Mouse (Mus musculus): ENCODE measurements around the gene Med11. TPM values are rescaled to one million over a fixed set of nuclear protein-coding genes. Genes with fewer than 3 reads are reported as not detected.

Gene Med11
- polyA plus RNA-seq, 1 experiment, result 27.9 TPM

DNA sequence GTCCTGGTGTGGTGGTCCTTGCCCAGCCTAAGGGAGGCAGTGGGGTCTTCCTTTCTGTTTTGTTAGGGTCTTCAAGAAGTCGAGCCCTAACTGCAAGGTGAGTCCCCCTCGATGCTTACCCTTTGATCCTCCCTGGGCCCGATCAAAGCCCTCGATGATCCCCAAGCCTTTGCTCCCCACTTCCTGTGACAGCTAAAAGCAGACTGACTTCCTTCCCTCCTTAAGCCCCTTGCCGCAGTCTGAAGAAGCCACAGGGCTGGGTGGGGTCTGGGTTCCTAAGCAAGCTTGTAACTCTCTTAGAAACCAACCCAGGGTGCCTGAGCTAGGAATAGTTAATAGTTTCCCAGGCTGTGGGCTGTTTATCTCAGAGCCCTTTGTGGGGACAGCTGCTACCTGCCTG is 16.2 kb upstream of the Med11 start:
- no peak for TF ChIP-seq CTCF (conservative IDR thresholded peaks at IDR 0.05; ENCODE audit: insufficient read depth, insufficient read length, low read depth, low read length)
- no peak for TF ChIP-seq POLR2A (IDR thresholded peaks at IDR 0.05; ENCODE audit: low read depth, low read length)
- H3K4me3 ChIP-seq (ENCODE audit: insufficient read depth, low read depth, low read length), result no peak overlapping the region

DNA sequence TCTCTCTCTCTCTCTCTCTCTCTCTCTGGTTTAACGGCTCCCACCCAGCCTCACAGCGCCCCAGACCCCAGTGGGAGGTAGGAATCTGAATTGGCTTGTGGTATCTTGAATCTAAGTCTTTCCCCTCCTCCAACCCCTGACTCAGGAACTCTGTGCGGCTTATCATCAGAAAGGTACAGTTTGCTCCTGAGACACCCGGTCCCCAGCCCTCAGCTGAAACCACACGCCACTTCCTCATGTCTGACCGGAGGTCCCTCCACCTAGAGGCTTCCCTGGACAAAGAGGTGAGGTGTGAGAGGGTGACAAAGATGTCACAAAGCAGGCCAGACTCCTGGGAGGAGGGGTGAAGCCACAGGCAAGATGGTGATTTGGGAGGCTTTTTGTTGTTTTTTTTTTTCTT is 14.3 kb upstream of the Med11 start:
- Histone ChIP-seq H3K4me3 (ENCODE audit: insufficient read depth, low read depth, low read length) (no peak overlapping the region), H3K4me1 (ENCODE audit: control insufficient read depth, insufficient read depth, low read length) (no peaks in the 10 kb centered on the region), H3K36me3 (ENCODE audit: control insufficient read depth, insufficient read depth, low read length) (no peaks in the 10 kb centered on the region; the same call in 1 of the 2 replicates), H3K27me3 (replicated peaks; ENCODE audit: control insufficient read depth, insufficient read depth, low read length) (no peaks in the 10 kb centered on the region), H3K27ac (ENCODE audit: insufficient read depth, low read depth, low read length) (no peak overlapping the region)
- DNase-seq, result no peak
- TF ChIP-seq POLR2A (IDR thresholded peaks at IDR 0.05; ENCODE audit: low read depth, low read length), result no peak
- no peak for TF ChIP-seq CTCF (conservative IDR thresholded peaks at IDR 0.05; ENCODE audit: insufficient read depth, insufficient read length, low read depth, low read length)
- 86% methylated on average over 6 of the region's 6 CpGs for WGBS

More for the DNA sequence above, 16.2 kb upstream of the Med11 start:
- 67% methylated on average over 5 of the region's 5 CpGs for WGBS
- Histone ChIP-seq H3K27ac (ENCODE audit: insufficient read depth, low read depth, low read length) (no peak overlapping the region), H3K36me3 (ENCODE audit: control insufficient read depth, insufficient read depth, low read length) (no peaks in the 10 kb centered on the region; the same call in 1 of the 2 replicates), H3K4me1 (ENCODE audit: control insufficient read depth, insufficient read depth, low read length) (no peaks in the 10 kb centered on the region), H3K27me3 (replicated peaks; ENCODE audit: control insufficient read depth, insufficient read depth, low read length) (no peaks in the 10 kb centered on the region)
- DNase-seq, result no peak

DNA sequence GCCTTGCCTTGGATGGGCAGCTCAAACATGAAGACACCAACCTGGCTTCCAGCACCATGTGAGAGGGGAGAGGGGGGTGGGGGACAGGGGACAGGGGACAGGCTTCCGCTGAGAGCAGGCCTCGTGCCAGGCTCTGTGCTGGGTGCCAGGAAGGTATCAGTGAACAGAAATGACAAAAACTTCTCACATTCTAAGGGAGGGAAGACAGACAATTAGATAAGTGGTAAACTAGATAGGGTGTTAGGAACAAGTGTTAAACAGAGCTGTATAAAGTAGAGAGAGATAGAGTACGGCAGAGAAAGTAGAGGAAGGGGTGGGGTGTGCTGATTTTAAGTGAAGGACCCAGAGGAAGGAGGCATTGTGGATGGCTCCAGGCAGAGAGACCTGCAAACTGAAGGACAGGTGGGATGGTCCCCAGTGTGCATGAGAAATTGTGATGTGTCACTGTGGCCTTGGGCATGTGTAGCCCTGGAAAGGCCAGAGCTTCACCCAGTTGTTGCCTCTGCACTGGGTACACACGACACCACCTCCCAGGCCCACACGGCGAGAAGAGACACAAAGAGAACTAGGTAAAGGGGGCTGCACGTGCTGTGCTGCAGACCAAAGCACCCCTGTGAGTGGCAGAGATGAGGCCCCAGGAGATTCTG is 12.9 kb upstream of the Med11 start:
- H3K4me1 ChIP-seq (ENCODE audit: control insufficient read depth, insufficient read depth, low read length), result no peaks in the 10 kb centered on the region
- H3K27me3 ChIP-seq (replicated peaks; ENCODE audit: control insufficient read depth, insufficient read depth, low read length), result no peaks in the 10 kb centered on the region
- H3K27ac ChIP-seq (ENCODE audit: insufficient read depth, low read depth, low read length), result no peak overlapping the region
- TF ChIP-seq CTCF (conservative IDR thresholded peaks at IDR 0.05; ENCODE audit: insufficient read depth, insufficient read length, low read depth, low read length) (no peak), POLR2A (IDR thresholded peaks at IDR 0.05; ENCODE audit: low read depth, low read length) (no peak)
- DNase-seq, result no peak
- 92% methylated on average over 7 of the region's 7 CpGs for WGBS
- no peak overlapping the region for H3K4me3 ChIP-seq (ENCODE audit: insufficient read depth, low read depth, low read length)
- H3K36me3 ChIP-seq (ENCODE audit: control insufficient read depth, insufficient read depth, low read length), result no peaks in the 10 kb centered on the region; the same call in 1 of the 2 replicates

DNA sequence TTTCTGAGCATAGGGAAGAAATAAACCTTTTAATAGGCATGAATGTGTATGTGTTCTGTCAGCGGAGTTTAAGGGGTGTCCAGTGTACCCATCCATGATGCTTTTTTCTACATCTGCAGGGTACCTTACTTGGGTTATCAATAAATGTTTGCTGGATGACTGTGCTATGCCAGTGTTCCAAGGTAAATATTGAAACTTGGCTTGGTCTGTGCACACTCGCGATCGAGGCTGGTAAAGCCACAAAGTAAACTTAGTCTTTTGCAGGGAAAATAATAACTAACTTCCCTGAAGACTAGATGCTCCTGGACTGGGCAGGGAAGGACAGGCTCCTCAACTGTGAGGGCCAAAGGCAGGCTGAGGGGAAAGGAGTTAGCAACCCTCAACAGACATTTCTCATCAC is 11.1 kb upstream of the Med11 start:
- Histone ChIP-seq H3K36me3 (ENCODE audit: control insufficient read depth, insufficient read depth, low read length) (no peaks in the 10 kb centered on the region; the same call in 1 of the 2 replicates), H3K4me3 (ENCODE audit: insufficient read depth, low read depth, low read length) (no peak overlapping the region), H3K27me3 (replicated peaks; ENCODE audit: control insufficient read depth, insufficient read depth, low read length) (no peaks in the 10 kb centered on the region), H3K4me1 (ENCODE audit: control insufficient read depth, insufficient read depth, low read length) (no peaks in the 10 kb centered on the region), H3K27ac (ENCODE audit: insufficient read depth, low read depth, low read length) (no peak overlapping the region)
- no peak for TF ChIP-seq POLR2A (IDR thresholded peaks at IDR 0.05; ENCODE audit: low read depth, low read length)
- no peak for TF ChIP-seq CTCF (conservative IDR thresholded peaks at IDR 0.05; ENCODE audit: insufficient read depth, insufficient read length, low read depth, low read length)
- DNase-seq, result no peak
- WGBS, result 86% methylated on average over 4 of the region's 4 CpGs

- H3K4me1 ChIP-seq (ENCODE audit: control insufficient read depth, insufficient read depth, low read length), result no peaks in the 10 kb centered on the region
- H3K4me3 ChIP-seq (ENCODE audit: insufficient read depth, low read depth, low read length), result no peak overlapping the region
- H3K36me3 ChIP-seq (ENCODE audit: control insufficient read depth, insufficient read depth, low read length), result no peaks in the 10 kb centered on the region; the same call in 1 of the 2 replicates
- DNase-seq, result no peak
- TF ChIP-seq CTCF (conservative IDR thresholded peaks at IDR 0.05; ENCODE audit: insufficient read depth, insufficient read length, low read depth, low read length) (no peak), POLR2A (IDR thresholded peaks at IDR 0.05; ENCODE audit: low read depth, low read length) (no peak)
- no peak overlapping the region for H3K27ac ChIP-seq (ENCODE audit: insufficient read depth, low read depth, low read length)
- WGBS, result 91% methylated on average over 7 of the region's 7 CpGs
- H3K27me3 ChIP-seq (replicated peaks; ENCODE audit: control insufficient read depth, insufficient read depth, low read length), result no peaks in the 10 kb centered on the region
Observed at GRCm38 (mm10) chr11:70441882-70442281, 9.8 kb upstream of the Med11 start.

DNA sequence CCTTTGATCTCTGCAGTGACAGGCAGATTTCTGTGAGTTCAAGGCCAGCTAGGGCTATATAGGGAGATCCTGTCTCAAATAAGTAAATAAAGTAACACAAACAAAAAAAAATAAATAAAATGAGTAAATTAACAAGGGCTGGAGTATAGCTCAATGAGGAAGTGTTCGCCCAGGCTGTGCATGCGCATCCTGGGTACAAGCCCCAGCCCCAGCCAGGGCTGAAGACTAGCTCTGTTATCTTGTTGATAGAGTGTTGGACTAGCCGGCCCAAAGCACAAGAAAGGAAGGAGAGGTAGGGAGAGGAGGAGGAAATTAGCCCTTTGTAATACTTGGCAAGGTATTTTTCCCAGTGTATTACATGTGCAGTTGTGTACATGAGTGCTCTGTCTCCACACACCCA is 7.8 kb upstream of the Med11 start:
- Histone ChIP-seq H3K27ac (ENCODE audit: insufficient read depth, low read depth, low read length) (no peak overlapping the region), H3K4me3 (ENCODE audit: insufficient read depth, low read depth, low read length) (no peak overlapping the region), H3K36me3 (ENCODE audit: control insufficient read depth, insufficient read depth, low read length) (no peaks in the 10 kb centered on the region), H3K4me1 (ENCODE audit: control insufficient read depth, insufficient read depth, low read length) (no peaks in the 10 kb centered on the region), H3K27me3 (replicated peaks; ENCODE audit: control insufficient read depth, insufficient read depth, low read length) (no peaks in the 10 kb centered on the region)
- WGBS, result 86% methylated on average over 3 of the region's 3 CpGs
- no peak for DNase-seq
- TF ChIP-seq CTCF (conservative IDR thresholded peaks at IDR 0.05; ENCODE audit: insufficient read depth, insufficient read length, low read depth, low read length) (no peak), POLR2A (IDR thresholded peaks at IDR 0.05; ENCODE audit: low read depth, low read length) (no peak)

- Histone ChIP-seq H3K4me3 (ENCODE audit: insufficient read depth, low read depth, low read length) (no peak overlapping the region), H3K4me1 (ENCODE audit: control insufficient read depth, insufficient read depth, low read length) (no peaks in the 10 kb centered on the region), H3K27ac (ENCODE audit: insufficient read depth, low read depth, low read length) (no peak overlapping the region), H3K36me3 (ENCODE audit: control insufficient read depth, insufficient read depth, low read length) (no peaks in the 10 kb centered on the region), H3K27me3 (replicated peaks; ENCODE audit: control insufficient read depth, insufficient read depth, low read length) (no peaks in the 10 kb centered on the region)
- TF ChIP-seq POLR2A (IDR thresholded peaks at IDR 0.05; ENCODE audit: low read depth, low read length) (no peak), CTCF (conservative IDR thresholded peaks at IDR 0.05; ENCODE audit: insufficient read depth, insufficient read length, low read depth, low read length) (no peak)
- 66% methylated on average over 6 of the region's 6 CpGs for WGBS
- no peak for DNase-seq
Observed at GRCm38 (mm10) chr11:70444667-70445066, 7.1 kb upstream of the Med11 start.
